Mouse (Mus musculus) mouse trophoblast stem cell (cell line): ENCODE results near the gene Ank.
"Not testable (repeated sequence)": the region's sequence is repeated elsewhere in the genome, so short reads cannot be mapped to it uniquely, and the experiment has no call there.

Source experiments
- in situ Hi-C, 2 experiments: fragments of 300-500 bp; cut with MseI, MboI; formaldehyde crosslinking; loops; 2 replicates in 1 of 2; 3 replicates in 1 of 2; pipeline ENCODE4 v1.15.1; 2025

Ank gene

GRCm38 (mm10) chr15:27467081-27467491 lies 609 bp downstream of the Ank start:
- in situ Hi-C loops = loop anchor here in 1 of 2 experiments (5.0 kb wide), 1 partner anchor 75 kb away; no protein-coding TSS in a partner anchor

- in situ Hi-C loops = loop anchor here in 1 of 2 experiments (5.0 kb wide), 1 partner anchor 75 kb away; no protein-coding TSS in a partner anchor
Measured at GRCm38 (mm10) chr15:27467641-27468040, 1.2 kb downstream of the Ank start.

GRCm38 (mm10) chr15:27468822-27469488 lies 2.5 kb downstream of the Ank start:
- in situ Hi-C loops = loop anchor here in 1 of 2 experiments (5.0 kb wide), 1 partner anchor 73 kb away; no protein-coding TSS in a partner anchor

- in situ Hi-C loops = not testable (repeated sequence)
Measured at GRCm38 (mm10) chr15:27470346-27470745, 3.9 kb downstream of the Ank start.

GRCm38 (mm10) chr15:27472315-27472714 lies 5.8 kb downstream of the Ank start:
- in situ Hi-C loops = no loop called here

GRCm38 (mm10) chr15:27475988-27476387 lies 9.5 kb downstream of the Ank start:
- in situ Hi-C loops = no loop called here

- in situ Hi-C loops = no loop called here
Measured at GRCm38 (mm10) chr15:27476671-27477070, 10.2 kb downstream of the Ank start.

- in situ Hi-C loops = no loop called here
Measured at GRCm38 (mm10) chr15:27477159-27477558, 10.7 kb downstream of the Ank start.

- in situ Hi-C loops = no loop called here
Measured at GRCm38 (mm10) chr15:27477630-27478029, 11.2 kb downstream of the Ank start.

GRCm38 (mm10) chr15:27480333-27481015 lies 14.0 kb downstream of the Ank start:
- in situ Hi-C loops = no loop called here

GRCm38 (mm10) chr15:27481956-27482355 lies 15.5 kb downstream of the Ank start:
- in situ Hi-C loops = no loop called here

GRCm38 (mm10) chr15:27483183-27483582 lies 16.7 kb downstream of the Ank start:
- in situ Hi-C loops = no loop called here

- in situ Hi-C loops = no loop called here
Measured at GRCm38 (mm10) chr15:27485567-27486278, 19.2 kb downstream of the Ank start.

- in situ Hi-C loops = no loop called here
Measured at GRCm38 (mm10) chr15:27486279-27486618, 19.8 kb downstream of the Ank start.

GRCm38 (mm10) chr15:27487059-27487458 lies 20.6 kb downstream of the Ank start:
- in situ Hi-C loops = no loop called here

GRCm38 (mm10) chr15:27488042-27488441 lies 21.6 kb downstream of the Ank start:
- in situ Hi-C loops = no loop called here

- in situ Hi-C loops = no loop called here
Measured at GRCm38 (mm10) chr15:27490676-27491075, 24.2 kb downstream of the Ank start.

GRCm38 (mm10) chr15:27491425-27492070 lies 25.1 kb downstream of the Ank start:
- in situ Hi-C loops = no loop called here

- in situ Hi-C loops = no loop called here
Measured at GRCm38 (mm10) chr15:27492156-27492555, 25.7 kb downstream of the Ank start.

- in situ Hi-C loops = no loop called here
Measured at GRCm38 (mm10) chr15:27492734-27493133, 26.3 kb downstream of the Ank start.

GRCm38 (mm10) chr15:27493516-27493915 lies 27.0 kb downstream of the Ank start:
- in situ Hi-C loops = no loop called here

GRCm38 (mm10) chr15:27495981-27496401 lies 29.5 kb downstream of the Ank start:
- in situ Hi-C loops = no loop called here
